Mouse (Mus musculus) kidney, adult 8-10 months (tissue): ENCODE measurements around the gene Hoxb5.

Experiments used
- DNase-seq, 2 experiments: peaks; one replicate each; pipeline ENCODE4 v3.0.0; 2022

Hoxb5 gene

DNA sequence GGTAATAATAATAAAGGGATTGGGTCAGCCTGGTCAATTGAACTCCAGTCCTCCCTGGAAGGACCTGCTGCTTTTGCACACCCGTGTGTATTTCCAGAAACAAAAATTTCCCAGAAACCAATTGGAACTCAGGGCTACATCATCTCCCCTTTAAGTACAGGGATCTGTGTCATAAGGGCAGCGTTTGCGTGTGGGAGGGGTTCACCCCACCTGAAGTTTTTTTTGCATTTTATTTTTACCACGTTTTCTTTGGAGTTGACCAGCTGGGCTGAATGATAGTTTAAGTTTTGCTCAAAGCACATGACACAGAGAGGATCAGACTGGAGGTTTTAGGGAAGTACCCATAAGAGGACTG is 39.4 kb downstream of the Hoxb5 start:
- DNase-seq = no peak

DNA sequence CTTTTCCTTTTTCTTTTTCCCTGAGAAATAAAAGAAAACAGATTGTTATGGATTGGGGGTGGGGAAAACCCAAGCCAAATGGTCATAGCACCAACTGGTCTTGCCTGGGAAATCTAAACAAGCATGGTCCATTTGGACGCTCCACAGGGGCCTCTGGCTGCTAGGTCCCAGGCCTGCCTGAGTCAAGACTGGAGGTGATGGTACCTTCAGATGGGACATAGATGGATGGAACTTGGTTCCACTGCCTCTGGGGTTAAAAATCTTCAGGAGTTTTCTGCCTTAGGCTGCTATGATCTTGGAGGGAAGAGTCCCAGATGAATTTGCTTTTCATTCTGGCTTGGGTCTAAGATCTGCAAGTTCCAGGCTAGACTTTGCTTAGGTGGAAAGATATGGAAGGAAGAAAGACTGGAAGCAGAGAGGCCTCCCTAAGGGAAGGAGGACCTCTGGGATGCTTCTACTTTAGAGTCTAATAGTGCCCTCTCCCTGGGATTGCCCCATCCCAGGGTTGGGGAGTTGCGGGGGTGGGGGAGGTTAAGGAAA is 40.1 kb downstream of the Hoxb5 start:
- peak in 1 of 2 experiments; percentile 6 for DNase-seq

DNA sequence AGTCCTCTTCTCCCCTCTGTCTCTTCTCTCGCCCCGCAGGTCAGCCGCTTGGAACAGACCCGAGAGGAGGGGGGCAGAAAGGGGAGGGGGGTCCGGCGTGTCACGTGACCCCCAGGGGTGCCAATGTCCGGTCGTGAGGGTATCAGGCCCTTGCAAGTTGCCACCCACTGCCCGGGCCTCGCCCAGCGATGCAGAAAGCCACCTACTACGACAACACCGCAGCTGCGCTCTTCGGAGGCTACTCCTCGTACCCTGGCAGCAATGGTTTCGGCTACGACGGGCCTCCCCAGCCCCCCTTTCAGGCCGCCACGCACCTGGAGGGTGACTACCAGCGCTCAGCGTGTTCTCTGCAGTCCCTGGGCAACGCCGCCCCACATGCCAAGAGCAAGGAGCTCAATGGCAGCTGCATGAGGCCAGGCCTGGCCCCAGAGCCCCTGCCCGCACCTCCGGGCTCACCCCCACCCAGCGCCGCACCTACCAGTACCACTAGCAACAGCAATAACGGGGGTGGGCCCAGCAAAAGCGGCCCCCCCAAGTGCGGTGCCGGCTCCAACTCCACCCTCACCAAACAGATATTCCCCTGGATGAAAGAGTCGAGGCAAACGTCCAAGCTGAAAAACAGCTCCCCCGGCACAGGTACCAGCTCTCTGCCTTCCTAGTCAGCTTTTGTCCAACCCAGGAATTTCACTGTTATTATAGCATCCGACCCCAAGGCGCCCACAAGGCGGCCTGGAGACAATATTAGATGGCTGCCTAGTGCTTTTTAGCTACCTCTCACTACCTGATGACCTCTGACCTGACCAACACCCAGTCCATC is 41.1 kb downstream of the Hoxb5 start:
- no peak for DNase-seq

GRCm38 (mm10) chr11:96344878-96345159 is 41.7 kb downstream of the Hoxb5 start:
- no peak for DNase-seq

DNA sequence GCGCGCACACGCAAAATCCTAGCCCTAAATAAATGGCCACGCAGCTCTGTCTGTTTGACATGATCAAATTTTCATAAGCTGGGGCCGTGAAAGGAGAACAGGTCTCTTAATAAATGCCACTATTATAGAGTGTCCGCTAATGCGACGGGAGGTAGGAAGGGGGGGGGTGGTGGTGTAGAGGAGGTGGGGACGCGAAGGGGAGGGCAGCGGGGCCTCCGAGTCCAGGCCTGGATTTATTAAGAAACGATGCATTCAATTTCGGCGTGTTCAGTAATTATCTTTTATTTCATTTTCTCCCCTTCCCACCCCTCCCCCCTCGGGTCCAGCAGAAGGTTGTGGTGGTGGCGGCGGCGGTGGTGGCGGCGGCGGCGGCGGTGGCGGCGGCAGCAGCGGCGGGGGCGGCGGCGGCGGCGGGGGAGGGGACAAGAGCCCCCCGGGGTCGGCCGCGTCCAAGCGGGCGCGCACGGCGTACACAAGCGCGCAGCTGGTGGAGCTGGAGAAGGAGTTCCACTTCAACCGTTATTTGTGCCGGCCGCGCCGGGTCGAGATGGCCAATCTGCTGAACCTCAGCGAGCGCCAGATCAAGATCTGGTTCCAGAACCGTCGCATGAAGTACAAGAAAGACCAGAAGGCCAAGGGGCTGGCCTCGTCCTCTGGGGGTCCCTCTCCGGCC is 42.2 kb downstream of the Hoxb5 start:
- DNase-seq = no peak

- DNase-seq = peak; percentile 66 to 71
Observed at GRCm38 (mm10) chr11:96345893-96346806, 43.0 kb downstream of the Hoxb5 start.

GRCm38 (mm10) chr11:96346916-96347520 is 43.9 kb downstream of the Hoxb5 start:
- peak in 1 of 2 experiments; percentile 57 for DNase-seq

DNA sequence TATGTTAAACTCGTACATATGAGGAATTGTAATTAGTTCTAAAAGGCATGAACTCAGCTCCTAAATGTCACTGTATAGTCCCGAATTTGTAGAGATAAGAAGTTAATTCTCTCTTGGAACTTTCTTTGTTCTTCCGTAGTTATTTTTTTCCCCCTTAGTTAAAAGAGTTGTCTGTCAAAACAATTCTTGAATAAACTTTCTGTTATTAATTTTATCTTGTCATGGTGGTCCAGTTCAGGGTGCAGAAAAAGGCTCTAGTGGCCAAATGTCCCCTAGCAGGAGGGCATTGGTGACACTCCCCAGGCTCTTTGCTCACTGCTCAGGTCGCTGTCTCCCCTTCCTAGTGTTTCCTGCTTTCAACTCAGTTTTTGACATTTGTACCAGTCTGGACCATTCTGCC is 44.6 kb downstream of the Hoxb5 start:
- DNase-seq = no peak

GRCm38 (mm10) chr11:96348141-96348928 is 45.2 kb downstream of the Hoxb5 start:
- DNase-seq = peak; percentile 78 to 81

- no peak for DNase-seq
Observed at GRCm38 (mm10) chr11:96348988-96349387, 45.9 kb downstream of the Hoxb5 start.

DNA sequence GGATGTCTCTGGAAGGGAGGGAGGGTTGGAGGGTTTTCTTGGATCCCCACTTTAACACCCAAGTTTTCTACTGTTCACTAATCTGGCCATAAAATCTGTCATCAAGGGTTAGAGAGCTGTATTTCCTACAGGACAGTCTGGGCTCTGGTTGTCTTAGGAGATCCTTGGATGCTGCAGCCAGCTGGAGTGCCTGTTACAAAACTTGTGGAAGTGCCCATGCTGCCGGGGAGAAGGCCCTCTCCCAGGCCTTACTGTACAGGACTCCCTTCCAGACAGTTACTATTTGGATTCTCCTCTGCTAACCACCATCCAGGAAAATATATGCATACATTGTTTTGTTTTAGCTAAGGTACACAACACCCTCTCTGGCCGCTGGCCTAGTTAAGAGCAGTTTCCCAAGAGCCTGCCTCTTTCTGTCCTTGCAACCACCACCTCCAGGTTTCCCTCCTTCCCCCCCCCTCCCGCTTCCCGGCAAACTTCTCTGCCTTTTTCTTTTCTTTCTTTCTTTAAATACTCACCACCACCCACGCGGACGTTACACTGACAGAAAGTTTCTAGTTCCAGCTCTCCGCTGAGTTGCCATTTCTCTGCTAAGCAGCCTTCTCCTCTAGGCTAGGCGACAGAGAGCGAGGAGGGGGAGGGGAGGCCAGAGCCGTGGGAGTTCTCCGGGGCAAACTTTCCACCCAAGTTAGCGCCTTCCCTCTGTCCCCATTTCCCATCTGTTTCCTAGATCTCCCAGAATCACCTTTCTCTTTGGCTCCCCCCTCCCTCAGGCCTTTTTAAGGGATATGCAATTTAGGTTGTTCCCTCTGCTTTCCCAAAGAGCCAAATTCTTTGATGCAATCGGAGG is 46.6 kb downstream of the Hoxb5 start:
- DNase-seq = peak in 1 of 2 experiments; percentile 67

- no peak for DNase-seq
Observed at GRCm38 (mm10) chr11:96350341-96350624, 47.1 kb downstream of the Hoxb5 start, which contains the start of gene Hoxb2. Gene Hoxb2, plus strand, starts transcription at chr11:96350525.

- DNase-seq = no peak
Observed at GRCm38 (mm10) chr11:96350791-96351190, 47.7 kb downstream of the Hoxb5 start.

DNA sequence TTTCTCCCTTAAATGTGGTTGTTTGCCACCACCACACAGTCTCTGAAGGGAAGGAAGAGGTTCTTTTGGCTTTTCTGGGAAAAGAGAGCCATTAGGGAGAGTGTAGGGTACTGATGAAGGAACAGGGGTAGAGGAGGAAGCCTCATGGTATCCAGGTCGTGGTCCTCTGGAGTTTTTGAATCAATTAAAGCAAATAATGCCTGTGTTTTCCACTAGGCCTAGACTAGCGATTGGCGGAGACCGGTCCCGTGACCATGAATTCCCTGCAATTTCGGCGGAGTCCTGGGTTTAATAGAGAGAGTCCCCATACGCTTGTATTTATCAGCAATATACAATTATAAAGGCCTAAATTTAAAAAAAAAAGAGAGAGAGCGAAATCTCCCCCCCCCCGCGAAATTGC is 48.2 kb downstream of the Hoxb5 start:
- DNase-seq = peak in 1 of 2 experiments; percentile 58

- DNase-seq = peak; percentile 68 to 83
Observed at GRCm38 (mm10) chr11:96351831-96352230, 48.7 kb downstream of the Hoxb5 start.

DNA sequence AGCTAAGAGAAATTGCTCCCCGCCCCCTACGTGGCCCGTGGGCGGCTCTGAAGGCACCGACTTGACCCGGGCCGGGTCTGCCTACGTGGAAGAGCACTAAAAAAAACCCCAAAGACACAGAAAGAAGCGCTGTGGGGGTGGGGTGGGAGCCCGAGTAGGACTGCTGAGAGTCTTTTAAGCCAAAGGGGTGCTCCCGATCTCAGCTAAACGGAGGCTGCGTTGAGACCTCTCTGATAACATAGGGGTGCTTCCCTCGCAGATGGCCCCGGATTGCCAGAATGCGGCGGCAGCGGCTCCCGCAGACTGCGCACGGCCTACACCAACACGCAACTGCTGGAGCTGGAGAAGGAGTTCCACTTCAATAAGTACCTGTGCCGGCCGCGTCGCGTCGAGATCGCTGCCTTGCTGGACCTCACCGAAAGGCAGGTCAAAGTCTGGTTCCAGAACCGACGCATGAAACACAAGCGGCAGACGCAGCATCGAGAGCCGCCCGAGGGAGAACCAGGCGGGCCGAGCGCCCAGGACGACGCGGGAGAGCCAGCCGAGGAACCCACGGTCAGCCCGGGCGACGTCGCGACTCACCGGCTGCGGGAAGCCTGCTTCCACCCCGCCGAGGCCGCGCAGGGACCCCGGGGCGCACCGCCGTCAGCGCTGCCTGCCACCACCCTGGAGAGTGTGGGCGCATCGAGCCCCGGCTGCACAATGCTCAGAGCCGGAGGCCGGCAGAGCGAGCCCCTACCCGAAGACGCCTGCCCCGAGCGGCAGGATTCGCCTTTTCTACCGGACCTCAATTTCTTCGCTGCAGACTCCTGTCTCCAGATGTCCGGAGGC is 49.8 kb downstream of the Hoxb5 start:
- DNase-seq = peak; percentile 74 to 80

DNA sequence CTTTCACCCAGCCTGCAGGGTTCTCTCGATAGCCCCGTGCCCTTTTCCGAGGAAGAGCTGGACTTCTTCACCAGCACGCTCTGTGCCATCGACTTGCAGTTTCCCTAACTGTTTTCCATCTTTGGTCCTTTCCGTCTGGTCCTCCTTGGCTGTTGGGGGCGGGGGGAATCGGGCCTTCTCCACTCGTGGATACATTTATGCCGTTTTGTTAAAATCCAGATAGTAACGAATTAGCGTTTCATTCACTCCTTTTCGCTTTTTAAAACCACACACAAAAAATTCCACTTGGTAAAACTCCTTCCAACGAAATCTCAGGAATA is 50.3 kb downstream of the Hoxb5 start:
- DNase-seq = no peak

DNA sequence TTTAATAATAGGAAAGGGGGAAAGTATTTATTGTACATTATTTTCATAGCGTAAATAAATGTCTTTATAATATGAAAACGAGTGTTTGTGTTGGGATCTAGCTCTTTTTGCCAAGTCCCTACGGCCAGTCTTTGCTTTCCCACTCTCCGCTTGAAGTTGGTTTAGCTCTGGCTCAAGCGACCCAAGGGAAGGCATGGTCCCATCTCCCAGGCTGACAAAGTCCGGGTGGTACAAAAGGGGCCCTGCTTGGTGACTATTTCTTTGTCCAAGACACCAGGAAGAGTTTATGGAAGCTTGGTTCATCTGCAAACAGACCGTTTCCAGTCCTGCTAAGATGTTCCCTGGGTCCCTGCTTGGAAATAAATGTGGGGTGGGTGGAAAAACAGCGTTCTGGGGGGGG is 50.8 kb downstream of the Hoxb5 start:
- DNase-seq = peak in 1 of 2 experiments; percentile 21

GRCm38 (mm10) chr11:96354376-96354775 is 51.2 kb downstream of the Hoxb5 start:
- DNase-seq = peak; percentile 52 to 65

DNA sequence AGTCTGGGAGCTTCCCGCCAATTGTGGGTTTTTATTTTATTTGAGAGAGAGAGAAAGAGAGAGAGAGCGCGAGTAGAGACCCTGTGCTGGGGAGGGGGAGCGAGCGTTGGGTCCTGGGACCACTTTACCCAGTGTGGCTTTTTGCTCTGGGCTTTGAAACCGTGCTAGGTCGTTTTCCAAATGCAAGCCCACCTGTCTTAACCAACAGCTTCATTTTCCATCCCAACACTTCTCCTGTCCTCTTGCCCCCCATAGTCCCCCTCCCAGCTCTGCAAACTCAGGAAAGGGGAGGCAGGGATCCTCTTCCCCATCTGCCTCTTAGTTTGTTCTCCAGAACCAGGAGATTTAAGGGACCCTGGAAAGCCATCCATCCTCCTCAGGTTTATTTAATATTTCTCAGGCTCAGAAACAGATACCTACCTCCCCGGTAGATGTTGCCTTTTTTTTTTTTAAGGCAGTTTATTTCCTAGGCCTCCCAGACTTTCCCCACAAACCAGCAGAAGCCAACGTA is 51.7 kb downstream of the Hoxb5 start:
- DNase-seq = no peak
